Mouse (Mus musculus) liver, embryonic 14.5 days (tissue): ENCODE data around the gene Kat6b. TPM values are rescaled to one million over a fixed set of nuclear protein-coding genes. Genes with fewer than 3 reads are reported as not detected.
"Not testable (repeated sequence)": the region's sequence is repeated elsewhere in the genome, so short reads cannot be mapped to it uniquely, and the experiment has no call there.

Experiments used
- ATAC-seq: fragments of 200-750 bp; cut with Nextera tagmentation; 2 replicates; pipeline ENCODE4 v1.8.0; 2017; ENCODE audit warnings: moderate number of reproducible peaks, mild to moderate bottlenecking, moderate library complexity; ENCODE audit not compliant: insufficient read depth
- DNase-seq, 3 experiments: peaks; one replicate each; pipeline ENCODE4 v3.0.0-alpha.2; 2012 to 2013; ENCODE audit warnings: low read depth in 3 of 3, low spot score in 3 of 3
- H3K27ac ChIP-seq: fragments of 300-500 bp; sonication (generic); 2 replicates; pipeline ENCODE4 v1.5.1; 2014; ENCODE audit warnings: moderate library complexity, mild to moderate bottlenecking, control low read depth, inconsistent platforms
- H3K27me3 ChIP-seq: fragments of 300-500 bp; sonication (generic); 2 replicates; pipeline ENCODE4 v1.6.1; 2014; ENCODE audit warnings: mild to moderate bottlenecking, low read length, moderate library complexity; ENCODE audit not compliant: control insufficient read depth, insufficient read depth
- H3K36me3 ChIP-seq: fragments of 300-500 bp; sonication (generic); replicated peaks from 2 replicates; pipeline ENCODE4 v1.6.1; 2014; ENCODE audit warnings: low read depth; ENCODE audit not compliant: control insufficient read depth, insufficient read depth
- H3K4me1 ChIP-seq, 2 experiments: fragments of 200-500 bp in 1 of 2; fragments of 300-500 bp in 1 of 2; sonication (generic) in 1 of 2; replicated peaks; 2 replicates each; pipeline ENCODE4 v1.6.1; 2012 to 2014; ENCODE audit warnings: antibody characterized with exemption in 1 of 2, inconsistent platforms in 1 of 2, low read length in 1 of 2; ENCODE audit not compliant: control insufficient read depth in 2 of 2, insufficient read depth in 2 of 2
- H3K4me2 ChIP-seq: fragments of 300-500 bp; sonication (generic); 2 replicates; pipeline ENCODE4 v1.6.1; 2014; ENCODE audit warnings: low read depth, mild to moderate bottlenecking, control low read depth, moderate library complexity
- H3K4me3 ChIP-seq, 2 experiments: fragments of 200-500 bp in 1 of 2; fragments of 300-500 bp in 1 of 2; sonication (generic) in 1 of 2; 2 replicates each; pipeline ENCODE4 v1.5.1; 2012 to 2014; ENCODE audit warnings: low read depth in 2 of 2, low read length in 2 of 2, mild to moderate bottlenecking in 2 of 2, control low read depth in 1 of 2, inconsistent platforms in 1 of 2, moderate library complexity in 1 of 2; ENCODE audit not compliant: insufficient read depth in 1 of 2
- H3K9ac ChIP-seq: fragments of 300-500 bp; sonication (generic); replicated peaks from 2 replicates; pipeline ENCODE4 v1.6.1; 2014; ENCODE audit warnings: mild to moderate bottlenecking, control low read depth, moderate library complexity
- H3K9me3 ChIP-seq: fragments of 300-500 bp; sonication (generic); 2 replicates; pipeline ENCODE4 v1.6.1; 2016; ENCODE audit warnings: low read length, mixed read lengths; ENCODE audit not compliant: control insufficient read depth
- CTCF ChIP-seq: IDR thresholded peaks from 2 replicates; pipeline ENCODE4 v1.5.1; 2016; ENCODE audit warnings: antibody characterized with exemption, low read depth, control low read depth
- EP300 ChIP-seq: IDR thresholded peaks from 2 replicates; pipeline ENCODE4 v1.6.1; 2016; ENCODE audit warnings: antibody characterized with exemption, low read depth
- WGBS: fragments of 180-500 bp; shearing (Covaris S2); extraction: QIAGEN DNeasy Blood & Tissue Kit; methylation state at CpG from one replicate; pipeline ENCODE4 v1.1.7; 2014; ENCODE audit not compliant: insufficient replicate concordance; 5-methylcytosine and 5-hydroxymethylcytosine counted together
- polyA plus RNA-seq, 2 experiments: library from polyadenylated mRNA; depleted of rRNA in 1 of 2; stranded (reverse) in 1 of 2; unstranded in 1 of 2; fragments of >200 nt; fragmentation: Nextera tagmentation in 1 of 2; extraction: Ambion mirVana in 1 of 2; gene quantifications; 2 replicates each; pipeline versions ENCODE4 v1.2.1 to v1.2.3; 2012 to 2014

The Kat6b gene
- polyA plus RNA-seq, 2 experiments, result 0.93 to 1.4 TPM

DNA sequence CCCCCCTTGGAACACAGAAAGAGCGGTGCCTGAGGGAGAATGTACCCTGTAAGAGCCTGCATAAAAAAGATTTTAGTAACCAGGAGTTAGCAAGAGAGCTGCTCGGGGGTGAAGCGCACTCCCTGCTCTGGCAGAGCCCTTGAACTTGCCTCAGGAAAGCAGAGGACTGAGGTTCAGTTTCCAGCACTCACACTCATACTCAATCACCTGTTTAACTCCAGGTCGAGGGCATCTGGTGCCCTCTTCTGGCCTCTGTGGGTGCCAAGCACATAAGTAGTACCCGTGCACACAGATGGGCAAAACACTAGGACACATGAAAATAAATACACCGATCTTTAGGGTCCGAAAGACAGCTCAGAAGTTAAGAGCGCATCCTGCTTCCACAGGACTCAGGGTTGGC, 1.7 kb upstream of the Kat6b start:
- H3K4me3 ChIP-seq, result no peak overlapping the region
- TF ChIP-seq CTCF (no peak), EP300 (no peak)
- H3K4me2 ChIP-seq, result no peak overlapping the region
- H3K9ac ChIP-seq, result no peak overlapping the region
- H3K36me3 ChIP-seq, result no peaks in the 10 kb centered on the region
- no peak for ATAC-seq
- no peak for DNase-seq
- H3K27me3 ChIP-seq, result no peaks in the 10 kb centered on the region
- H3K27ac ChIP-seq, result no peak overlapping the region
- 76% methylated on average over 8 of the region's 8 CpGs for WGBS
- no peaks in the 10 kb centered on the region for H3K9me3 ChIP-seq
- no peaks in the 10 kb centered on the region for H3K4me1 ChIP-seq

DNA sequence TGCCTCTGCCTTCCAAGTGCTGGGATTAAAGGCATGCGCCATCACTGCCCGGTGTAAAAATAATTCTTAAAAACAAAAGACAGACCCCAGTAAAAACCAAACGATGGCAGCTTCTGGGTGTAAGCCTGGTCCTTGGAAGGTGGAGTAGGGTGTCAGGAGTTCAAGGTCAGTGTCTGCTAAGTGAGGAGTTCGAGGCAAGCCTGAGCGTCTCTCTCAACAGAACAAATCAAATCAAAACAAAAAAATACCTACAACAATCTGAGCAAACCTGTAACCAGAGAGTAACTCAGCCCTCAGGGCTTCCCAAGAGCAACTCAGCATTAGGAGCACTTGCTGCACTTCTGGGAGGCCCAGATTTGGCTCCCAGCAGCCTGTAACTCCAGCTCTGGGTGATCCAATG, 1.0 kb upstream of the Kat6b start:
- Histone ChIP-seq H3K4me3 (no peak overlapping the region), H3K27me3 (no peaks in the 10 kb centered on the region), H3K9me3 (no peaks in the 10 kb centered on the region), H3K27ac (no peak overlapping the region), H3K36me3 (no peaks in the 10 kb centered on the region), H3K4me2 (no peak overlapping the region), H3K9ac (no peak overlapping the region), H3K4me1 (no peaks in the 10 kb centered on the region)
- TF ChIP-seq EP300, result no peak
- no peak for TF ChIP-seq CTCF
- DNase-seq (no peak), ATAC-seq (no peak)
- WGBS, result 74% methylated on average over 5 of the region's 5 CpGs

DNA sequence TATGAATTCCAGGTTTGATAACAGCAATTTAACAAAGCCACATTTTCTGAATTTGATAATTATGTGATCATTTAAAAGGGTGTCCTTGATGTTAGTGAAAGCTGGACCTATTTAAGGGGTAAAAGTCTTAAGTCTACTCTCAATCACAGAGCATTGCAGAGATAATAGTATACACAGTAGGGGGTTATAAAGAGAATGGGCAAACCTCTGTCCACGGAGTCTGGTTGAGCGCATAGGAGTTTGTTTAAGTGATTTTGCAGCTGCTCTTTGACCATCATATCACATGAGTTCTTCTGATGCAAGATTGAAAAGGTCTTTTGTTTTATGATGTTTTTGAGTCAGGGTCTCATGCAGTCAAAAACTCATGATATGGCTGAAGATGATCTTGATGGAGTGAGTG, 3.0 kb downstream of the Kat6b start:
- Histone ChIP-seq H3K4me3 (no peak overlapping the region), H3K9ac (no peak overlapping the region), H3K4me2 (no peak overlapping the region), H3K9me3 (no peaks in the 10 kb centered on the region), H3K27me3 (no peaks in the 10 kb centered on the region), H3K4me1 (no peaks in the 10 kb centered on the region), H3K27ac (no peak overlapping the region), H3K36me3 (no peaks in the 10 kb centered on the region)
- 74% methylated on average over 2 of the region's 2 CpGs for WGBS
- DNase-seq (no peak), ATAC-seq (no peak)
- TF ChIP-seq EP300 (no peak), CTCF (no peak)

DNA sequence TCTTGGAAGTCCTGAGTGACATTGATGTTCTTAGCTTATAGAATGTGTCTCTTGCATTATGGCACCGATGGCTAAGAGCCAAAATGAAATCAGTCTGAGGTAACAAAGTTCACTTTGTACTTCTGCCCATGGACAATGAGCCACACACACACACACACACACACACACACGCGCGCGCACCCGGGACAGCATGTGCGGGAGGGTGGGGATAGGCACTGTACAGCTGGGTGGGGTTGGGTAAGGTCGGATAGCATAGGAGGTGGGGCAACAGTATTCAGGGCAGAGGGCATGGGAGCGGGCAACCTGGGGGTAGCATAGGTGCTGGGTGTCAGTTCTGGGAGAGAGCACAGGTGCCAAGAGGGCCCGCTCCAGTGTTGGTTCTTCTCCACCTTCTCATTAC, 3.5 kb downstream of the Kat6b start:
- TF ChIP-seq EP300 (no peak), CTCF (no peak)
- no peak for ATAC-seq
- Histone ChIP-seq H3K4me3 (no peak overlapping the region), H3K4me2 (no peak overlapping the region), H3K4me1 (no peaks in the 10 kb centered on the region), H3K36me3 (no peaks in the 10 kb centered on the region), H3K9ac (no peak overlapping the region), H3K27me3 (no peaks in the 10 kb centered on the region), H3K27ac (no peak overlapping the region), H3K9me3 (no peaks in the 10 kb centered on the region)
- 87% methylated on average over 10 of the region's 10 CpGs for WGBS
- no peak for DNase-seq

DNA sequence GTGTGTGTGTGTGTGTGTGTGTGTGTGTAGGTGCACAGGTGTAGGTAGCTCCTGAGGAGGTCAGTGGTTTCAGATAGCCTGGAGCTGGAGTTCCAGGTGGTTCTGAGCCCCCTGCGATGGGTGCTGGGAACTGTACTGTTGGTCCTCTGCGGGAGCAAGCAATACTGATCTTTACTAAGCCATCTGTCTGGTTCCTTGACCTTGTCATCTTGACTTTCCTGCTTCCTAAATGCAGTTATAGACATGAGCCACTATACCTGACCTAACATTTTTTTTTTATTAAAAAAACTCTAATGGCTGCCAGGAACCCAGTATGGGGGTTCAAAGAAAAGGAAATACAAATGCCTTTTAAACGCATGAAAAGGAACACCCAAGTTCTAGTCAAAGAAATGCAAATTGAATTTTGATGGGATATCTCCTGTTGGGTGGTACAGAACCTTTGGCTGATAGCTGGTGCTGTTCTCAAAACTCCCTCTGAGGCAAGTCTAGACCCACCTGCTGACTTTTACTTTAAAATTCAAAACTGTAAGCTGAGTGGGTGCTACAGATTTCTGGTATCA, 4.8 kb downstream of the Kat6b start:
- no peak for ATAC-seq
- no peak for TF ChIP-seq EP300
- TF ChIP-seq CTCF, result no peak
- H3K4me2 ChIP-seq, result no peak overlapping the region

DNA sequence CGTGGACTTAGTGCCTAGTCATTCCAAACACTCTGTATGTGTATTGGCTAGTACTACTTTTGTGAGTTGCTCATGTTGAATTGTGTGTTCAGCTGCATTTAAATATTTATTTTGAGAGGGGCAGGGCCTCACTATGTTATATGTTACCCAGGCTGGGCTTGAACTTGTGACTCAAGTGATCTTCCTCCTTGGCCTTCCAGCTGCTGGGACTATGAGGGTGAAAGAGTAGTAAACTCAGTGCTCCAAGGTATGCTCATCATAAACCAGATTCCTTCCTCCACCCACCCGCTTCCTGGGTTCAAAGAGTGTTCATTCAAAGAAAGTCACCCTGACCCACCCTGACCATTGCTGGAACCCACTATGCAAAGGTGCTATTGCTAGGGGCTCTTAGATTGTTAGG, 5.9 kb downstream of the Kat6b start:
- H3K27ac ChIP-seq, ATAC-seq, H3K27me3 ChIP-seq: not testable (repeated sequence)

More for the DNA sequence above, 4.8 kb downstream of the Kat6b start:
- H3K36me3 ChIP-seq, result no peaks in the 10 kb centered on the region
- no peak overlapping the region for H3K4me3 ChIP-seq
- no peak for DNase-seq
- WGBS, result 79% methylated on average over 3 of the region's 3 CpGs
- H3K27ac ChIP-seq, result no peak overlapping the region
- no peaks in the 10 kb centered on the region for H3K4me1 ChIP-seq
- H3K9me3 ChIP-seq, result no peaks in the 10 kb centered on the region
- no peaks in the 10 kb centered on the region for H3K27me3 ChIP-seq
- H3K9ac ChIP-seq, result no peak overlapping the region

DNA sequence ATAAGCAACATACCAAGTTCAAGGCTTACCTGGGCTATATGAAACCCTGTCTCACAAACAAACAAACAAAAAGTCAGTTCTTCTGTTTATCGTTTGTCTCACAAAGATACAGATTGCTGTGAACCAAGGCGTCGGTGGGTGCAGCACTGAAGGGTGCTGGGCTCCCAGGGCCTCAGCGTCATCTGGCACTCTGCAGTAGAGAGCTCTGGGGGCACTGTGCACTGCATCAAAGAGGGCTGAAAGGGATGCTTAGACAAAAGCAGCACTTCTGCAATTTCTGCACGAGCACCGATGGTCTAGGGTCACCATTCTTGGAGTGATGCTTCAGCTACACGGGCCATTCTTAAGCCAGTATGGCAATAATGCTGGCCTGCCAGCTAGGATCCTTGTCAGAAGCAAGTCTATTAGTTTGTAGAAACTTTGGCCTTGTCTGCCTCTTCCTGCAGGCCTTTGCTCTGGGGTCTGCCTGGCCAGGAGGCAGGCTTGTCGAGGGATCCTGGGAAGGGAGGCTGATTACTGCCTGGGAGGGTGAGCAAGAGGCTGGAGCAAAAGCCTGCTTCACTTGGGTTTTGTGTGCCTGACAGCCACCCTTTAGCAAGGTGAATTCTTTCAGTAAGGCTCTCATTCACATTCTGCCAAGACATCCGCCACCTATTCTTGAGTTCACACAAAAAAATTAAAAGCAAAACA, 7.3 kb downstream of the Kat6b start:
- whole genome bisulfite sequencing, result 68% methylated on average over 8 of the region's 9 CpGs
- not testable (repeated sequence) for H3K4me1 ChIP-seq, H3K9me3 ChIP-seq, H3K27me3 ChIP-seq, H3K4me2 ChIP-seq, DNase-seq, H3K36me3 ChIP-seq, H3K27ac ChIP-seq, H3K9ac ChIP-seq, H3K4me3 ChIP-seq, ATAC-seq

More for the DNA sequence above, 5.9 kb downstream of the Kat6b start:
- H3K4me3 ChIP-seq, H3K36me3 ChIP-seq, DNase-seq, H3K4me2 ChIP-seq, H3K4me1 ChIP-seq, H3K9ac ChIP-seq, H3K9me3 ChIP-seq: not testable (repeated sequence)
- 58% methylated on average over 2 of the region's 2 CpGs for WGBS
